Mouse (Mus musculus) thymus, adult 2 months (tissue): Measurements from ENCODE around the gene Stard8.

Source experiments
- CTCF ChIP-seq: fragments of 200-500 bp; IDR thresholded peaks from 2 replicates; pipeline ENCODE4 v1.5.1; 2012; ENCODE audit warnings: mild to moderate bottlenecking, control low read depth, low read length, moderate library complexity, borderline replicate concordance; ENCODE audit not compliant: control insufficient read depth, poor library complexity, insufficient read depth; ENCODE audit errors: extremely low read depth
- POLR2A ChIP-seq: fragments of 200-500 bp; IDR thresholded peaks from 2 replicates; pipeline ENCODE4 v1.6.1; 2012; ENCODE audit warnings: mild to moderate bottlenecking, low read length, control low read depth, moderate library complexity; ENCODE audit not compliant: control insufficient read depth, poor library complexity, insufficient read depth; ENCODE audit errors: extremely low read depth

GRCm38 (mm10) chrX:99012486-99012885 lies 9.4 kb downstream of the Stard8 start:
- no peak for TF ChIP-seq CTCF
- TF ChIP-seq POLR2A = no peak
